Mouse (Mus musculus) adrenal gland, postnatal 10 days (tissue): ENCODE measurements around the gene Frmd4a. TPM values are rescaled to one million over a fixed set of nuclear protein-coding genes. Genes with fewer than 3 reads are reported as not detected.

Experiments used
- DNase-seq: peaks from one replicate; pipeline ENCODE4 v3.0.0; 2021; ENCODE audit warnings: mixed read lengths
- total RNA-seq, 2 experiments: library from RNA; stranded (reverse); gene quantifications; 2 replicates each; pipeline ENCODE4 v1.2.3; 2021

The Frmd4a gene
- total RNA-seq, 2 experiments from 2014 or later = 17.0 to 27.0 TPM

GRCm38 (mm10) chr2:4137493-4137892, 120.0 kb downstream of the Frmd4a start:
- no peak for DNase-seq

DNA sequence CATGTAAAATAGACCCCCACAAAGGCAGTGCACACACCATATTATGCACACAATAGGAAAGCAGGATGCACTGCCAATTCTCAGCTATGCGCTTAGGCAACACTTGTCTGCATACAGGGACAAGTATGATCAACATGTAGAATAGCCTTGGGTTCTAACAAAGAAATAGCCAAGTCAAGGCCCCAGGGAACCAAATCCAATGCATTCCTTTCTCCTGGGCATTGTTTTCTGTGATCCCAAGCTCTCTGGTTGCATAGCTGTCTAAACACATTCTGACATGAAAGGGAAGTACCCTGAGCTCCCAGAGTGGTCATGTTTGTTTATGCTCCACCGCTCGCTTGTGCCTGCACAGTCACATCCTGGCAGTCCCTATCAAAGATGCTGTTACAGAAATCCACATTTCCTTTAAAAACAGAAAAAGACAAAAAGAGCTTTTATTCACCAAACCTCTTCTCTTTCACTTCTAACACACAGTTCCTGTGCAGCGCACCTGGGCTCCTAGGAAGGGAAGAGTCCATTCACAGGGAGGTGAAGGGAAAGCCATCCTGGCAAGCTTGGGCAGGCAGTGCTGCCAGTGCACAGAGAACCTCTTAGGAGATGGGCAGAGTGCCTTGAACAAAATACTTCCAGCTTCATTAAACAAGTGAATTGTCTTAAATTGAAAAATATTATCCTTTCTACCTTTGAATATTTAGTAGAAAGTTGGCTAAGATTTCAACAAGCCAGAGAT, 124.9 kb downstream of the Frmd4a start:
- no peak for DNase-seq

- DNase-seq = no peak
These were observed 126.9 kb downstream of the Frmd4a start for GRCm38 (mm10) chr2:4144424-4144823.

- peak; percentile 14 for DNase-seq
These were observed 135.1 kb downstream of the Frmd4a start for GRCm38 (mm10) chr2:4152521-4153040.

- peak; percentile 41 for DNase-seq
These were observed 135.7 kb downstream of the Frmd4a start for GRCm38 (mm10) chr2:4153131-4153631.

DNA sequence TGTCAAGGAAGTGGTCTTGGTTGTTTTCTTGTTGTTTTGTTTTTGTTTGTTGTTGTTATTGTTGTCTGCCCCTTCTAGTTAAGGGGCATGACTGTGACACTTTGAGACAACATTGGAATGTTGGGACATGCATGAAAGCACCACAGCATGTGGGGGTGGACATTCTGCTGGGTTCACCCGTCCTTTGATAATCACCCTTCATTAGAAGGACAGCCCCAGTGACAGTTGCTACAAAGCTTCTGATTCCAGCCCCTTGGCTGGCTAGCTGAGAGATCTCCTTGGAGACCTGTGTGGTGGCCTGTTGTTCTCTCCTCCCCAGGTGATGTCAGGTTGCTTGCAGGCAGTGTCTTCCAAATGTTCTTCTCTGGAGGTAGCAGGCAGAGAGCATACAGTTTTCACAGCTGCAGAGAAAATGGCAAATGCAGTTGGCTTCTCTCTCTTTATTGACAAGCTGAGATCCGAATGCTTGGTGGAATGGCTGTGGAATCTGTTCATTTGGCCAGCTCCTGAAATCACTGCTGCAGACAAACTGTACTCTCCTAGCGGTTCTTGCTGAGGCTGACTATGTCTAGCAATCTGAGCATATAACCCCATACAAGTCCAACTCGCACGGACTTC, 136.6 kb downstream of the Frmd4a start:
- DNase-seq = no peak

GRCm38 (mm10) chr2:4154654-4155047, 137.1 kb downstream of the Frmd4a start:
- DNase-seq = no peak

DNA sequence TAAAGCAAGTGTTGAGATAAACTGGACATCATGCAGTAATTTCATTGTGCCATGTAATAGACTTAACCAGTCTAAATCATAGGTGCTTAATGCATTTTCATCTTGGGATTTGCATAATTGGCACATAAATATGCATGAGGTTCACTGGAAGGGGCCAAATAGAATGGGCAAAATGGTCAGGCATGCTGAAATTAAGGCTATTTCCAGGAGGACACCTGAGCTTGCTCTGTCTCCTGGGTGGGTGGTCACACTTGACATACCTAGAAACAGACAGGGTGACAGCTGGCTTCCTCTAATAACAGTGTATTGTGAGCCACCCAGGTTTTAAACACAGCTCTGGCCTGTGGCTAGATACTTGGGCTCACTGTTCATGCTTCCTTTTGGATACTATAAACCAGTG, 137.9 kb downstream of the Frmd4a start:
- DNase-seq = no peak

GRCm38 (mm10) chr2:4156511-4156910, 139.0 kb downstream of the Frmd4a start:
- no peak for DNase-seq

DNA sequence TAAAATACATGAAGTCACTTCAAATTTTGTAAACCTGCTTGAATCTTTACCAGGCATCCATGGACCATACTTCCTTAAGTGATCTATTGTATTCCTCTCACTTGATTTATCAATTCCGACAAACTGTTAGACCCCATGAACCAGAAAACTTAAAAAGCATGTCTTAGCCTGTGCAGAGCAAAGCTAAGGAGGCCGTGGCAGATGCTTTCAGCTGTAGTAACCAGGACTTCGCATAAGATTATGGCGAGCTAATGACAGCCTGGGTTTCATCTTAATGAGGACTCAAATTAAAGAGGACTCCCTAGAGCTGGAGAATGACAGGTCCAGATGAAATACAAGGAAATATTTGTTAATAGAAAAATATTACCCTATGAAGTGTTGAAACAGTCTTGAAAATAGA, 139.9 kb downstream of the Frmd4a start:
- no peak for DNase-seq

- no peak for DNase-seq
These were observed 142.2 kb downstream of the Frmd4a start for GRCm38 (mm10) chr2:4159574-4160203.

- DNase-seq = no peak
These were observed 148.7 kb downstream of the Frmd4a start for GRCm38 (mm10) chr2:4166191-4166590.

DNA sequence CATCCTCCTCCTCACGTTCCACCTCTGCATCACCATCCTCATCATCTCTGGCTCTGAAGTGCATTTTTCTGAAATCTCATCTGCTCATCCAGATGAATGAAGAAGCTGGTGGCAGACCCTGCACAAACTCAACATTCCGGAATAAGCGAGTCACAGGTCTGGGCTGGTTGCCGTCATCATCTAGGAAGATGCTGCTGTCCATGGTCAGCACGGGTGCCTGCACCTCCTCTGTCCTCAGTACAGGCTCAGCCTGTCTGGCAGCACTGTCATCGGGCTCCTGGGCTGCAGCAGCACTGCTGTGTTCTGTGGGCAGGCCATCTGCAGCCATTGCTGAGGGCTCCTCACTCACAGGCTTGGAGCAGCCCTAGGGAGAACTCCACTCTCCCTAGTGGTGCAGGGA, 149.6 kb downstream of the Frmd4a start:
- no peak for DNase-seq

GRCm38 (mm10) chr2:4169726-4170125, 152.2 kb downstream of the Frmd4a start:
- no peak for DNase-seq

- DNase-seq = no peak
These were observed 152.7 kb downstream of the Frmd4a start for GRCm38 (mm10) chr2:4170189-4170588.

GRCm38 (mm10) chr2:4184991-4185390, 167.5 kb downstream of the Frmd4a start:
- DNase-seq = no peak

- no peak for DNase-seq
These were observed 170.0 kb downstream of the Frmd4a start for GRCm38 (mm10) chr2:4187521-4187920.

DNA sequence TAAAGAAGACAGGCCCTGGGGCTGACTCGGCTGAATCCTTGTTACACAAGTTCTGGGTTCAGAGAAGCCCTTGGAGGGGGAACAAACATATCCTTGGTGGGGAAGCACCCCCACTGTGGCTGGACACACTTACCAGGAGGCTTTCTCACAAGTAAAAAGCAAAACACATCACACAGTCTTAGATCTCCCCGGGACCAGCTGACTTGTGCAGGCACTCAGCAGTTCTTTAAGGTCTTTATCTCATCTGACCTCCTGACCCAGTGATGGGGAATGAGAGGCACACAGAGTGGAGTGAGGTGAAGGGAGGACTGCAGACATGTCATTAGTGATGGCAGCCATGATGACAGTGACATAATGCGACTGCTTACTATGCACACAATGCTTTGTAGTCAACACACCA, 170.8 kb downstream of the Frmd4a start:
- DNase-seq = no peak

DNA sequence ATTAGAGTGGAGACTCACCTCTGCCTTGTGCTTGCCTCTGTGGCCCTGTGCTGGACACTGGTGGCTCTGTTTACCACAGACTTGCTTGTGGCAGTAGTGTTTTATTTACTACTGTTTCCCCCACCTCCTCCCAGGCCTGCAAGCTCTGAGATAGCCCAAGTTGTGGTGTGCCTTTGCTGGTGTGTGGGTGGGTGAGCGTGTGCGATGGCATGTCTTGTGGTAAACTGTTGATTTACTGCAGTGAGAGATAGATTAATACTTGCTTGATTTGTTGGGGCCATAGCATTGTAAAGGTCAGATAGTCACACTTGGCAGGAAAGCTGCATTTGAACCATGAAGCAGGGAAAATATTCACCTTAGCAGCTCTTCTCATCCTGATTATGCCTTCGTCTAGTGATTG, 172.8 kb downstream of the Frmd4a start:
- no peak for DNase-seq

DNA sequence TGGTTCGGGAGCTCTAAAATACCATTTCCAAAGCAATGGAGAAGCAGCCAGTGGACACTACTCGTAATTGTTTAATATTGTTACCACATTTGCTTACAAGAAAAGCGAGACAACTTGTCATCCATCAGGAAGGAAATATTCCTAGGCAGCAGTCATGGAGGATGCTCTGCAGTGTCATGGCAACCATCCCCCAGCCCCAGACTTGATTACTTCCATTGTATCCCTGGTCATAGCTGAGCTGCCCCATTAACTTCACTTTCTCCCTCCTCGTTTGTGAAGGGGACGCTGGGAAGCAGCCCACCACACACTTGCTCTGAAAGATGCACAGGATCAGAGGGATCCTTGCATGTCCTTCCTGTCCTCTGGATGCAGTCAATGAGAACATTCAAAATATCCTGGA, 173.5 kb downstream of the Frmd4a start:
- DNase-seq = no peak

DNA sequence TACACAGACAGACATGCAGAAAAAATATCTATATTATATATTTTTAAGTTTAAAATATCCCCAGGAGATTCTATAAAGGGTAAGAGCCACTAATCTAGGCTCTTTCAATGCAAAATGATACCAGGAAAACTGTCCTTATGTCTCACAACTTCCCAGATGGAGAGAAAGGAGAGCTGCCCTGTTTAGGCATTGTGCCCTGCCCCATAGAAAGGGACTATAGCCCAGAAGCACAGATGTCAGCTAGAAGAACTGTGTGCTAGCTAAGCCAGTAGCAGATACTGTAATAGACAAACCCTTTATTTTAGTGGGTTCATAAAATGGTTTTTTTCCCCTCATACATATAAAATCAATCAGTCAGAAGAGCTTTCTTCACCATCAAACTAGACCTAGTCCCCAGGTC, 175.7 kb downstream of the Frmd4a start:
- DNase-seq = no peak

GRCm38 (mm10) chr2:4194324-4195014, 177.0 kb downstream of the Frmd4a start:
- DNase-seq = no peak

- no peak for DNase-seq
These were observed 178.5 kb downstream of the Frmd4a start for GRCm38 (mm10) chr2:4196041-4196440.
